Comparison of ENCODE assay signal across 8 mouse cellular contexts in genomic region chr4:130252441-130253157, GRCm38 (mm10). TPM values are rescaled to one million over a fixed set of nuclear protein-coding genes. Genes with fewer than 3 reads are reported as not detected.
DNase-seq lines count a peak whose midpoint lies in the region; ATAC-seq and TF ChIP-seq lines count a peak whose summit lies in the region.

No protein-coding gene starts in this region.

- peak; percentile 53 for ATAC-seq in heart, embryonic 14.5 days (ENCODE audit: insufficient number of reproducible peaks, insufficient read depth, low FRiP score, low read depth)
- ATAC-seq in G1E (ENCODE audit: extremely low read depth, insufficient number of reproducible peaks, low FRiP score, poor library complexity, severe bottlenecking): 0 out of 2 replicates have a peak, but pooled peaks have one; percentile 22
- ATAC-seq in embryonic facial prominence, embryonic 13.5 days (ENCODE audit: insufficient number of reproducible peaks, insufficient read depth, low FRiP score, low TSS enrichment, low read depth): peak; percentile 29; the same call in 1 of the 2 replicates

- no peak overlapping the region for H3K4me3 ChIP-seq in heart, embryonic 14.5 days (ENCODE audit: control insufficient read depth in 1 of 2, insufficient read depth in 1 of 2, low read depth in 1 of 2, low read length in 2 of 2)
- H3K4me3 ChIP-seq in heart, adult 2 months: no peak overlapping the region
- H3K4me3 ChIP-seq in G1E (ENCODE audit: low read depth, low read length): no peak overlapping the region
- H3K4me3 ChIP-seq in embryonic facial prominence, embryonic 13.5 days: no peak overlapping the region

- peaks cover 5% of the 10 kb centered on the region in 2 experiments; a peak in 2 of 4 replicates for H3K4me1 ChIP-seq in heart, embryonic 14.5 days (ENCODE audit: control insufficient read depth in 2 of 2, insufficient read depth in 2 of 2, low read length in 2 of 2)
- H3K4me1 ChIP-seq in heart, adult 2 months (ENCODE audit: control insufficient read depth, insufficient read depth, low read length): no peaks in the 10 kb centered on the region
- peaks cover 23% of the 10 kb centered on the region for H3K4me1 ChIP-seq in G1E (ENCODE audit: insufficient read depth, low read depth, low read length)
- H3K4me1 ChIP-seq in embryonic facial prominence, embryonic 13.5 days: no peaks in the 10 kb centered on the region

- no peak for DNase-seq in heart, adult 2 months
- peak; percentile 37 for DNase-seq in G1E (ENCODE audit: low spot score)
- peak; percentile 4 for DNase-seq in lung, postnatal 14 days
- DNase-seq in layer of hippocampus, postnatal 25 days (ENCODE audit: extremely low spot score in 1 of 2, low spot score in 1 of 2): no peak
- no peak for DNase-seq in left cerebral cortex, postnatal 36 days (ENCODE audit: low spot score in 2 of 2)
- DNase-seq in cerebellum, adult 18-20 months: no peak

- no peak overlapping the region for H3K4me2 ChIP-seq in heart, embryonic 14.5 days (ENCODE audit: low read length)
- H3K4me2 ChIP-seq in embryonic facial prominence, embryonic 13.5 days: no peak overlapping the region

- no peak for TF ChIP-seq EP300 in heart, adult 2 months (IDR thresholded peaks at IDR 0.05; ENCODE audit: insufficient read depth, low read depth, low read length)

- H3K9me3 ChIP-seq in heart, embryonic 14.5 days (ENCODE audit: control insufficient read depth, low read length): no peaks in the 10 kb centered on the region
- H3K9me3 ChIP-seq in G1E (replicated peaks): no peaks in the 10 kb centered on the region
- no peaks in the 10 kb centered on the region for H3K9me3 ChIP-seq in embryonic facial prominence, embryonic 13.5 days

- WGBS in heart, embryonic 14.5 days: 58% methylated on average over 8 of the region's 8 CpGs
- 69% methylated on average over 8 of the region's 8 CpGs for WGBS in heart, adult 2 months
- 62% methylated on average over 8 of the region's 8 CpGs for WGBS in embryonic facial prominence, embryonic 13.5 days

- no peak overlapping the region for H3K27ac ChIP-seq in heart, embryonic 14.5 days (replicated peaks in 1 of 2; ENCODE audit: control insufficient read depth in 1 of 2, insufficient read depth in 1 of 2, low read depth in 2 of 2, low read length in 2 of 2)
- no peak overlapping the region for H3K27ac ChIP-seq in heart, adult 2 months
- H3K27ac ChIP-seq in embryonic facial prominence, embryonic 13.5 days: no peak overlapping the region

- intact Hi-C loops in heart, adult 2 months (cut with DNase I): no loop called here
- intact Hi-C loops in left cerebral cortex, postnatal 36 days (cut with DNase I): no loop called here

- no peak for TF ChIP-seq CTCF in heart, adult 2 months (IDR thresholded peaks at IDR 0.05)
- TF ChIP-seq CTCF in G1E (IDR thresholded peaks at IDR 0.05; ENCODE audit: low read depth, low read length): no peak

- TF ChIP-seq POLR2A in heart, adult 2 months (IDR thresholded peaks at IDR 0.05; ENCODE audit: insufficient read depth, low read depth, low read length): no peak

- H3K27me3 ChIP-seq in heart, embryonic 14.5 days (ENCODE audit: control insufficient read depth, insufficient read depth, low read length): no peaks in the 10 kb centered on the region
- no peaks in the 10 kb centered on the region for H3K27me3 ChIP-seq in heart, adult 2 months (ENCODE audit: control insufficient read depth, insufficient read depth, low read length)
- peaks cover 14% of the 10 kb centered on the region; the same call in 1 of the 2 replicates for H3K27me3 ChIP-seq in G1E (ENCODE audit: insufficient read depth, low read length)
- no peaks in the 10 kb centered on the region for H3K27me3 ChIP-seq in embryonic facial prominence, embryonic 13.5 days

- no peaks in the 10 kb centered on the region for H3K79me2 ChIP-seq in heart, adult 2 months (replicated peaks; ENCODE audit: control insufficient read depth, insufficient read depth, low read length)

- no peak overlapping the region for H3K9ac ChIP-seq in heart, embryonic 14.5 days (ENCODE audit: low read length)
- H3K9ac ChIP-seq in heart, adult 2 months (ENCODE audit: low read depth, low read length): no peak overlapping the region
- no peak overlapping the region for H3K9ac ChIP-seq in embryonic facial prominence, embryonic 13.5 days

- H3K36me3 ChIP-seq in heart, embryonic 14.5 days (ENCODE audit: control insufficient read depth, insufficient read depth, low read length): no peaks in the 10 kb centered on the region
- H3K36me3 ChIP-seq in heart, adult 2 months (ENCODE audit: control insufficient read depth, insufficient read depth, low read length): no peaks in the 10 kb centered on the region
- H3K36me3 ChIP-seq in G1E (replicated peaks): no peaks in the 10 kb centered on the region
- peaks cover 70% of the 10 kb centered on the region for H3K36me3 ChIP-seq in embryonic facial prominence, embryonic 13.5 days

RNA-seq across cellular contexts. Expression of gene Serinc2, which starts 26.4 kb away (rescaled TPM):
- polyA plus RNA-seq in heart, embryonic 14.5 days (2014; fragmentation: Nextera tagmentation; extraction: Ambion mirVana): 6.0 and 7.5 TPM in 2 replicates
- total RNA-seq in heart, adult 2 months (2021): 1 to 10 TPM; 1.8 to 2.8 TPM
- 1.4 and 1.8 TPM in 2 replicates for polyA plus RNA-seq in heart, adult 2 months (2012; rRNA removed)
- total RNA-seq in G1E (2014; fragmentation: Nextera tagmentation) (not detected in 2 replicates), G1E (2017) (not detected in 2 replicates)
- not detected in 2 replicates for polyA plus RNA-seq in G1E (2012)
- polyA plus RNA-seq in embryonic facial prominence, embryonic 13.5 days (2015; fragmentation: Nextera tagmentation; extraction: Ambion mirVana): 150 TPM in 2 replicates
- 10 to 100 TPM in 1 of 2 experiments, 1 to 10 TPM in 1; 9.2 to 12.9 TPM for total RNA-seq in layer of hippocampus, postnatal 25 days (2021)
- total RNA-seq in left cerebral cortex, postnatal 36 days (2021): 1 to 10 TPM; 5.7 to 7.1 TPM

RNA-seq across cellular contexts. Expression of gene Gm853, which starts 30.4 kb away (rescaled TPM):
- not detected in 2 replicates for polyA plus RNA-seq in heart, embryonic 14.5 days (2014; fragmentation: Nextera tagmentation; extraction: Ambion mirVana)
- total RNA-seq in heart, adult 2 months (2021): not detected
- not detected in 2 replicates for polyA plus RNA-seq in heart, adult 2 months (2012; rRNA removed)
- not detected in 2 replicates for total RNA-seq in G1E (2014; fragmentation: Nextera tagmentation)
- total RNA-seq in G1E (2017): 0.05 TPM in 1 of 2 replicates, not detected in the other
- polyA plus RNA-seq in G1E (2012): not detected in 2 replicates
- polyA plus RNA-seq in embryonic facial prominence, embryonic 13.5 days (2015; fragmentation: Nextera tagmentation; extraction: Ambion mirVana): not detected in 2 replicates
- total RNA-seq in layer of hippocampus, postnatal 25 days (2021): not detected
- total RNA-seq in left cerebral cortex, postnatal 36 days (2021): not detected

RNA-seq across cellular contexts. Expression of gene Fabp3, which starts 55.8 kb away (rescaled TPM):
- polyA plus RNA-seq in heart, embryonic 14.5 days (2014; fragmentation: Nextera tagmentation; extraction: Ambion mirVana): 1,549 and 1,575 TPM in 2 replicates
- 1,000 to 10,000 TPM; 5,566 to 6,234 TPM for total RNA-seq in heart, adult 2 months (2021)
- 6,657 and 8,958 TPM in 2 replicates for polyA plus RNA-seq in heart, adult 2 months (2012; rRNA removed)
- total RNA-seq in G1E (2014; fragmentation: Nextera tagmentation) (not detected in 2 replicates), G1E (2017) (not detected in 2 replicates)
- not detected in 2 replicates for polyA plus RNA-seq in G1E (2012)
- 12.9 and 14.8 TPM in 2 replicates for polyA plus RNA-seq in embryonic facial prominence, embryonic 13.5 days (2015; fragmentation: Nextera tagmentation; extraction: Ambion mirVana)
- total RNA-seq in layer of hippocampus, postnatal 25 days (2021): 100 to 1,000 TPM; 108 to 111 TPM
- 100 to 1,000 TPM; 141 to 166 TPM for total RNA-seq in left cerebral cortex, postnatal 36 days (2021)

RNA-seq across cellular contexts. Expression of gene Gm10570, which starts 55.9 kb away (rescaled TPM):
- 0.74 and 1.2 TPM in 2 replicates for polyA plus RNA-seq in heart, embryonic 14.5 days (2014; fragmentation: Nextera tagmentation; extraction: Ambion mirVana)
- total RNA-seq in heart, adult 2 months (2021): not detected
- 0.27 and 0.73 TPM in 2 replicates for polyA plus RNA-seq in heart, adult 2 months (2012; rRNA removed)
- total RNA-seq in G1E (2014; fragmentation: Nextera tagmentation) (not detected in 2 replicates), G1E (2017) (not detected in 2 replicates)
- polyA plus RNA-seq in G1E (2012): not detected in 2 replicates
- not detected in 2 replicates for polyA plus RNA-seq in embryonic facial prominence, embryonic 13.5 days (2015; fragmentation: Nextera tagmentation; extraction: Ambion mirVana)
- 1 to 10 TPM; 1.2 to 1.4 TPM for total RNA-seq in layer of hippocampus, postnatal 25 days (2021)
- 1 to 10 TPM; 1.4 to 1.8 TPM for total RNA-seq in left cerebral cortex, postnatal 36 days (2021)

Comparison
In these comparisons a context has a peak if more than half of its experiments do, and no peak if none do; other contexts are left out.
1. DNase-seq: peak in G1E (single experiment) and lung, postnatal 14 days (single experiment); none in heart, adult 2 months (0 of 2), layer of hippocampus, postnatal 25 days (0 of 2), left cerebral cortex, postnatal 36 days (0 of 2) and cerebellum, adult 18-20 months (0 of 2).
2. RNA of gene Fabp3, which starts 55.8 kb away (total RNA-seq): 5,566 to 6,234 TPM in heart, adult 2 months, 141 to 166 TPM in left cerebral cortex, postnatal 36 days and 108 to 111 TPM in layer of hippocampus, postnatal 25 days; not detected in G1E; every median in the first group is over 100 times any median in the second.
3. Peak in every context shown above with its lines, with median percentiles within 50 percentile points of each other: ATAC-seq.